Mouse (Mus musculus) cerebellum, adult 9-11 months (tissue): ENCODE measurements around the gene Grin2a.

ENCODE experiments used
- DNase-seq: peaks from one replicate; pipeline ENCODE4 v3.0.0; 2022

Grin2a gene

GRCm38 (mm10) chr16:9994951-9995813 lies at the start of gene Grin2a:
Gene Grin2a, minus strand, starts transcription at chr16:9995560.
- DNase-seq, result peak; percentile 85

- no peak for DNase-seq
Observed at GRCm38 (mm10) chr16:10035582-10036215, 40.3 kb upstream of the Grin2a start.

GRCm38 (mm10) chr16:10033416-10033979 lies 38.1 kb upstream of the Grin2a start:
- DNase-seq, result no peak

DNA sequence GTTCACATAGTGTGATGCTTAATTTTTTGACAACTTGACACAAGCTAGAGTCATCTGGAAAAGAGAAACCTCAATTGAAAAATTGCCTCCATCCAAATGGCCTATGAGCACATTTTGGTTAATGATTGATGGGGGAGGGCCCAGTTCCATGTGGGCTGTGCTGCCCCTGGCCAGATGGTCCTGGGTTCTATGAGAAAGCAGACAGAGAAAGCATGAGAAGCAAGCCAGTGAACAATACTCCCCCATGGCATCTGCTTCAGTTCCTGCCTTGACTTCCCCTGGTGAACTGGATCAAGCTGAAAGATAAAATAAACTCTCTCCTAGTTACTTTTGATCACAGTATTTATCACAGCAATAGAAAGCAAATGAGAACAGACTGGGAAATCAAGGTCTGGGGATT lies 36.5 kb upstream of the Grin2a start:
- DNase-seq, result no peak

GRCm38 (mm10) chr16:10026741-10027140 lies 31.4 kb upstream of the Grin2a start:
- DNase-seq, result no peak

DNA sequence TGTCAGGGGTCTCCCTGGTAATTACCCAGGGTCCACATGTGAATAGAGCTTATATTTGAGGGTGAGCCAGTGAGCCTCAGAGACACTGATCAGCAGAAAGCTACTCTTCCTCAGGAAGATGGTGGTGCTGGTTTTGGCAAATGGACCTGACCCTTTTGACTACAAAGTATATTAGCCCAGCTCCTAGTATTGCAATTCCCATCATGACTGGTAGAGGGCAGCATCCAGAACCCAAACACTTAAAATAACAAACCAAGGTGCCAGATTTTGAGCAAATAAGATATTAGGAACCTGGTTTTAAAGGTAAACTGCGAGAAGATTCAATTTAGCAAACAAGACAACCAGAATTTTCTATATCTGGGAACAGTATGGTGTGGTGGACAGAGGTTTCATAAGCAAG lies 14.4 kb upstream of the Grin2a start:
- no peak for DNase-seq

GRCm38 (mm10) chr16:10005606-10006005 lies 10.2 kb upstream of the Grin2a start:
- DNase-seq, result peak; percentile 98

DNA sequence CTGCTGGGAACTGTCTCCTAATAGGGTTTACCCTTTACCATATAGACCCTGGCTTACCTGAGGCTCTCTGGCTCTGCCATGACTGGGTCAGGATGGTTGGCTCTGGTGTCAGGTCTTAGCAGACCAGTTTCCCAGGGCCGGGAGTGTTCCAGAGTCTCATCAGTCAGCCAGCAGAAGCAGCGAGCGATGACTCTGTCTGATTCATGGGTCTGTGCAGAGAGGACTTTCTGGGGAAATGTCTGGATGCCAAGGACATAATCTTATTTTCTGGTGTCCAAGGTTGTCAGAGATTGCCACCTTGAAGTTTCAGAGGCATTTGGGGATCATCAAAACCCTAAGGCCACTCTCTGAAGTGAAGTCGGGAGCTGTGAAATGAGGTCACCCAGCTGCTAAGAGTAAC lies 8.7 kb upstream of the Grin2a start:
- no peak for DNase-seq

GRCm38 (mm10) chr16:10003001-10003400 lies 7.6 kb upstream of the Grin2a start:
- DNase-seq, result no peak

GRCm38 (mm10) chr16:10001601-10002000 lies 6.2 kb upstream of the Grin2a start:
- DNase-seq, result no peak

GRCm38 (mm10) chr16:9999926-10000325 lies 4.6 kb upstream of the Grin2a start:
- no peak for DNase-seq

GRCm38 (mm10) chr16:9997931-9998330 lies 2.6 kb upstream of the Grin2a start:
- DNase-seq, result no peak

- DNase-seq, result no peak
Observed at GRCm38 (mm10) chr16:9995814-9996210, 452 bp upstream of the Grin2a start.

- no peak for DNase-seq
Observed at GRCm38 (mm10) chr16:9994041-9994950, 1.1 kb downstream of the Grin2a start.

DNA sequence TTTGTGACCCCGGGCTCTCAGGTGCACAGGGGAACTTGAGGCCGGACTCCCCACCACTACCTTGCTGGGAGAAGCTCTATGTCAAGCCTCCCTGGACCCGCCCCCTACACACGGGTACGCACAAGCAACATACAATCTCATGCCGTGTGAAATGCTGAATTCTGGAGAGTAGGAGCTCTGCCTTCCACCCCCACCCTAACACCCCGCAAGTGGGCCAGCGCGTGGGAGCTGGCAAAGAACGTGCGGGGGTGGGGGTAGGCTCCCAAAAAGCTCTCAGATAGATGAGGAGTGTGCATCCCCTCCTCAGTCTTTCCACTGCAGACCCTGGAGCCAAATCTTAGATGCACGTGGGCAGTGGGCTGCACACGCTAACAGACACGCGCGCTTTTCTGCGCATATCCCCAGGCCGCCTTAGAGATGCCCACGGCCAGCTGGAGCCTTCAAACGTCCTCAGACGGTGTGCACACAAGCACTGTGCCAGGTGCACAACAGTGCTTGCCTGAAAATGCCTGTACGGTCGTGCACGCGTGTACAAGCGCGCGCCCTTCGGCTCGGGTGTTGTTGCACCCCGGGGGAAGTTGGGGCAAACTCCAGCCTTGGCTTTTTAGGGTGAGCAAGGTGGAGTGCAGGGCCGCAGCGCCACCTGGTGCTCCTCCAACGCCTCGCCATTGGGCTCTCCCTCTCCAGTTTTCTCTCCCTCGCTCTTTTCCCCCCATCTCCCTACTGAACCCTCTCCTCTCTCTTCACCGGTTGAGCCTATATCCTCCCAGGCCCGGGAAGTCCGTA lies 1.9 kb downstream of the Grin2a start:
- DNase-seq, result peak; percentile 92

DNA sequence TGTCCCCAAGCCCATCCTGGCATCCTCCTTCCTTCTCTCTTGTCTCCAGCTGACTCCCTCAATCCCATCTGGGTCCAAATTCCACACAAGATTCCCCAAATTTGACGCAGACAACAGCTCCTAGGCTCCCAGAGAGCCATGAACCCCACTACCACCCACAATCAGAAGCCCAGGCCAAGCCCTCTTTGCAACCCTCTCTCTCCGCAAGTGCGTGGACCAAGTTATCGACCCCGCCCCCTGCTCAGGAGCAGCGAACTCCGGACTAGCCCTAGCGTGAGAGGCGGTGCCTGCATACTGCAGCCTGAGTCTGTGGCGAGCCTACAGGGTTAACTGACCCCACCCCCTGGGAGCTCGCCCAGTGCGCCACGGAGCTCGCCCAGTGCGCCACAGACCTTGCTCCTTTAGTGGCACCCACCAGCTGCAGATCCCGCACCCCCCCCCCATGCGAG lies 2.6 kb downstream of the Grin2a start:
- DNase-seq, result peak; percentile 71

DNA sequence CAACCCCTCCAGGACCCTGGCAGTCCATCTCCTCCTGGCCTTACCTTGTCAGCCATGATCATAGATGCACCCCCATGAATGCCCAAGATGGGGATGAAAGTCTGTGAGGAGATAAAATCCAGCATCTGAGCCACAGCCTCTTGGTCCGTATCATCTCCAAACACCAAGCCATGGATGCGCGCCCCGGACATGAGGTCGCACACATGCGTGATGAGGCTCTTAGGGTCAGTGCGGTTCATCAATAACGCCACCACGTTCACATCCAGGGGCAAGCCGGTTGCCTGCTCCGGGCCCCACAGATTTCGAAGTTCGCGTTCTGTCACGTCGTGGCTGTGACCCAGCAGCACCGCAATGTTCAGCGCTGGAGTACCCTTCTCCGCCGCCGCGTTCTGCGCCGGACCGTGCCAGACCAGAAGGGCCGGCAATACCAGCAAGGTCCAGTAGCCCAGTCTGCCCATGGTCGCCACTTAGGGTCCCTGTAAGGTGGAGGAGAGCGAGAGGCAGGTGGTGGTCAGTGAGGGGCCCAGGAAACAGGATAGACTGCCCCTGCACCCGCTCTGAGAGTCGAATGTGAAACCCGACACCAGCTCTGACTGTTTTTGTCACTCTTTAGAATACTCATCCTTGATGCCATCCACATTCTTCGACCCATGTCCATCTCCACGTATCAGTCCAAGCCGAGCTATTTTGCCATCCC lies 3.1 kb downstream of the Grin2a start:
- peak; percentile 48 for DNase-seq

- DNase-seq, result no peak
Observed at GRCm38 (mm10) chr16:9985041-9985440, 10.3 kb downstream of the Grin2a start.

GRCm38 (mm10) chr16:9980641-9981040 lies 14.7 kb downstream of the Grin2a start:
- DNase-seq, result peak; percentile 64

- DNase-seq, result peak; percentile 62
Observed at GRCm38 (mm10) chr16:9978173-9978572, 17.2 kb downstream of the Grin2a start.

- DNase-seq, result no peak
Observed at GRCm38 (mm10) chr16:9972705-9973104, 22.7 kb downstream of the Grin2a start.
